In genomic region chr19:11050286-11050685, GRCm38 (mm10) we compare ENCODE assay signal across 20 mouse cellular contexts. TPM values are rescaled to one million over a fixed set of nuclear protein-coding genes. Genes with fewer than 3 reads are reported as not detected.
DNase-seq lines count a peak whose midpoint lies in the region; ATAC-seq and TF ChIP-seq lines count a peak whose summit lies in the region.
"Had no signal": no experiment of that assay in that cellular context is flagged by ENCODE, and none has a peak within 500 bp of the region (broad histone marks: within the 10 kb centered on the region; RNA-seq: fewer than 3 reads in every experiment).

No protein-coding gene starts in this region.

- peak; percentile 27; the same call in 1 of the 2 replicates for ATAC-seq in common myeloid progenitor, adult 5-6 weeks (replicated peaks; ENCODE audit: low read depth, poor library complexity, severe bottlenecking)
- ATAC-seq in megakaryocyte-erythroid progenitor cell, adult 5-6 weeks (replicated peaks; ENCODE audit: low FRiP score, low TSS enrichment, poor library complexity, severe bottlenecking), result no peak
- ATAC-seq: forebrain, embryonic 14.5 days had no signal

- H3K36me3 ChIP-seq in splenic B cell, adult 2 months (ENCODE audit: control insufficient read depth, insufficient read depth, low read length, poor library complexity, severe bottlenecking), result no peaks in the 10 kb centered on the region
- H3K36me3 ChIP-seq: stomach, embryonic 15.5 days had no signal

- H3K27me3 ChIP-seq in splenic B cell, adult 2 months (ENCODE audit: control insufficient read depth, insufficient read depth, low read length, poor library complexity, severe bottlenecking), result no peaks in the 10 kb centered on the region
- H3K27me3 ChIP-seq: stomach, embryonic 15.5 days had no signal

- DNase-seq in heart, adult 11 months, result peak; percentile 96
- no peak for DNase-seq in heart, postnatal 4 days
- peak; percentile 26 for DNase-seq in lung, postnatal 25 days (ENCODE audit: low spot score)
- DNase-seq in lung, adult 2 months, result no peak
- DNase-seq in splenic B cell, adult 2 months (ENCODE audit: low read depth, low spot score), result peak; percentile 45
- no peak for DNase-seq in urinary bladder, adult 18-20 months (ENCODE audit: low spot score in 2 of 2)
- DNase-seq: cerebellum, adult 18-20 months; embryo, embryonic 11 days; kidney, postnatal 36 days; right cerebral cortex, postnatal 14 days; thymus, postnatal 4 days had no signal

- WGBS in lung, adult 2 months, result 29% methylated on average over 2 of the region's 2 CpGs

- TF ChIP-seq POLR2A in lung, adult 2 months (IDR thresholded peaks at IDR 0.05; ENCODE audit: borderline replicate concordance, extremely low read depth, low read depth, low read length), result no peak

- TF ChIP-seq CTCF in lung, adult 2 months (IDR thresholded peaks at IDR 0.05; ENCODE audit: insufficient read depth, low read length), result no peak

- H3K4me1 ChIP-seq in lung, adult 2 months (ENCODE audit: control insufficient read depth, insufficient read depth, low read length), result peaks cover 5% of the 10 kb centered on the region
- H3K4me1 ChIP-seq: stomach, embryonic 15.5 days had no signal

- no peak overlapping the region for H3K4me3 ChIP-seq in lung, adult 2 months (replicated peaks; ENCODE audit: extremely low read depth, low read depth, low read length)
- H3K4me3 ChIP-seq: myocyte; stomach, embryonic 15.5 days had no signal

RNA-seq across cellular contexts. Expression of gene Ms4a8a, which starts 30.6 kb away (rescaled TPM):
- under 1 TPM; 0.25 to 0.26 TPM for total RNA-seq in heart, postnatal 4 days (2021)
- polyA plus RNA-seq in lung, adult 2 months (2012; rRNA removed), result 15.4 and 18.5 TPM in 2 replicates
- not detected in 2 replicates for total RNA-seq in common myeloid progenitor, adult 5-6 weeks (2017)
- total RNA-seq in megakaryocyte-erythroid progenitor cell, adult 5-6 weeks (2014; fragmentation: Nextera tagmentation), result not detected in 2 replicates
- not detected in 2 replicates for total RNA-seq in megakaryocyte-erythroid progenitor cell, adult 5-6 weeks (2017)
- polyA plus RNA-seq: forebrain, embryonic 14.5 days; limb, embryonic 11.5 days had no signal

RNA-seq across cellular contexts. Expression of gene Ms4a18, which starts 32.5 kb away (rescaled TPM):
- not detected for total RNA-seq in heart, postnatal 4 days (2021)
- polyA plus RNA-seq in lung, adult 2 months (2012; rRNA removed), result not detected in 2 replicates
- total RNA-seq in common myeloid progenitor, adult 5-6 weeks (2017), result not detected in 2 replicates
- total RNA-seq in megakaryocyte-erythroid progenitor cell, adult 5-6 weeks (2014; fragmentation: Nextera tagmentation), result not detected in 2 replicates
- total RNA-seq in megakaryocyte-erythroid progenitor cell, adult 5-6 weeks (2017), result not detected in 2 replicates
- total RNA-seq: gastrocnemius, adult 18-20 months; heart, postnatal 10 days; left cerebral cortex, adult 18-20 months had no signal
- polyA plus RNA-seq: forebrain, embryonic 14.5 days; limb, embryonic 11.5 days had no signal

RNA-seq across cellular contexts. Expression of gene Ms4a15, which starts 57.2 kb away (rescaled TPM):
- total RNA-seq in heart, postnatal 4 days (2021), result not detected
- polyA plus RNA-seq in lung, adult 2 months (2012; rRNA removed), result 1.8 and 2.3 TPM in 2 replicates
- total RNA-seq in common myeloid progenitor, adult 5-6 weeks (2017), result not detected in 2 replicates
- not detected in 2 replicates for total RNA-seq in megakaryocyte-erythroid progenitor cell, adult 5-6 weeks (2014; fragmentation: Nextera tagmentation)
- not detected in 2 replicates for total RNA-seq in megakaryocyte-erythroid progenitor cell, adult 5-6 weeks (2017)
- total RNA-seq: gastrocnemius, adult 18-20 months; heart, postnatal 10 days; left cerebral cortex, adult 18-20 months had no signal
- polyA plus RNA-seq: forebrain, embryonic 14.5 days; limb, embryonic 11.5 days; myocyte had no signal

Comparison
In these comparisons a context has a peak if more than half of its experiments do, and no peak if none do; other contexts are left out.
1. DNase-seq: peak in heart, adult 11 months (single experiment), lung, postnatal 25 days (single experiment) and splenic B cell, adult 2 months (single experiment); none in heart, postnatal 4 days (single experiment), lung, adult 2 months (single experiment) and urinary bladder, adult 18-20 months (0 of 2).